Mouse (Mus musculus) adrenal gland, adult 8-10 months (tissue): ENCODE measurements at regions not wholly inside any gene's neighbourhood (a gene's known extent, or its start where the extent isn't known, plus 50 kb on each side); places are given as distances from the start of the nearest gene placed in this dataset.
A peak's percentile ranks its signal among the peaks of the same experiment; 100 is the strongest.

Source experiments
- DNase-seq: peaks from one replicate; pipeline ENCODE4 v3.0.0; 2022

DNA sequence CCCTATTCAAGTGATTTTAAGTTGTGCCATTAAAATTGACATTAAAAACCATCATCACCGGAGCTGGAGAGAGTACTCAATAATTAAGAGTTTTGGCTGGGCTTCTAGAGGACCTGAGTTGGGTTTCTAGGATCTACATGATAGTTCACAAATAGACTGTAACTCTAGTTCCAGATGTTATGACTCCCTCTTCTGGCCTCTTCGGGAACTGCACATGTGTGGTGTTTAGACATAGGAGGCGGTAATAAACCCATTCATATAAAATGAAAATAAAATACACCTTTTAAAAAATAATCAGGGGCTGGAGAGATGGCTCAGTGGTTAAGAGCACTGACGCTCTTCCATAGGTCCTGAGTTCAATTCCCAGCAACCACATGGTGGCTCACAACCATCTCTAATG is 227.1 kb upstream of the Vstm2b start:
- no peak for DNase-seq

DNA sequence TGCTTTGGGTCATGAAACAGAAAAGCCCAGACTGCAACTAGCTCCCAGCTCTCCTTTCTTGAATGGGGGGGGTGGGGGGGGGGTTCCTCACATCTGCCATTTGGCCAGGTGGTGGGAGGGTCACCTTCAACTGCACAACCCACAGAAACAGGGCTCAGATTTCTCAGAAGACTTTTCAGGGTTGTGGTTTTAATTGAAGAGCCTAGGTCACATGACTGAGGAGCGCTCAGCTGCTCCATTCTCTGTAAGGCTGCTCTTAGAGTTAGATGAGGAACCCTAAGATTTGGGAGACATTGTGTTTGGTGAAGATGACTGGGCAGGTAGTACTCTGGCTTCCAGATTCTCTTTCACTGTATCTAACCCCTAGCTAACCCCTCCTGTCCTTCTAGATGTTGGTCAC is 225.8 kb upstream of the Vstm2b start:
- no peak for DNase-seq

DNA sequence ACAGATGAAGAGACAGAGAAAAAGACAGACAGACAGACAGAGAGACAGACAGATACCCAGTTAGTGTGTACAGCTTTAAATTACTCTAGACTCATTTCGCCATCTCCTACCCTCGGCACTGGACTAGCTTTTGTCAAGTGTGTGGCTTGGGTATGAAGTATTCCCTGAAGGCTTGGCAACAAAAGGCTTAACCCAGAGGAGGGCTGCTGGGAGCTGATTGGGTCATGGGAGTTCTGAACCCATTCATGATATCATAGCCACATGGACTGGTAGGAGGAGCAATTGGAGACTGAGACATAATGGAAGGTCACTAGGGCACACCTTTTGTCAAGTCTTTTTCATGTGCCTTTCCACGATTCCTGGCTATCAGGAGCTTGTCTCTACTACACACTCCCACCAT is 223.7 kb upstream of the Vstm2b start:
- no peak for DNase-seq

DNA sequence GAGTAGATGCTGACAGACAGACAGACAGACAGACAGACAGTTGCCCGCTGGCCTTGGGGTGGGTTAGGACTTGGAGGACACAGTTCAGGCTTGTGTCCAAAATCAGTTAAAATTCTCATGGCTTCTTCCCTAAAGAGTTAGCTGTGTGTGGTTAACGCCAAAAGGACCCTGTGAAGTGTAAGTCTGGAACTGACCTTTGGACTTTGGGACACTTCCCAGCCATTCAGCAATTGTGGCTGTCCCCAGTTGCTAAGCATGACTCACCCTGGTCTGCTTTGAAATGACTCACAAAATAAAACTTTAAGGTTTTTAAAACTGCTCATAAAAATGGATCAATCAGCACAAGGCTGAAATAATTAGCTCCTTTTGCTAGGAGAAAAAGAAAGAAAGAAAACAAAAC is 220.5 kb upstream of the Vstm2b start:
- DNase-seq = peak; percentile 31

DNA sequence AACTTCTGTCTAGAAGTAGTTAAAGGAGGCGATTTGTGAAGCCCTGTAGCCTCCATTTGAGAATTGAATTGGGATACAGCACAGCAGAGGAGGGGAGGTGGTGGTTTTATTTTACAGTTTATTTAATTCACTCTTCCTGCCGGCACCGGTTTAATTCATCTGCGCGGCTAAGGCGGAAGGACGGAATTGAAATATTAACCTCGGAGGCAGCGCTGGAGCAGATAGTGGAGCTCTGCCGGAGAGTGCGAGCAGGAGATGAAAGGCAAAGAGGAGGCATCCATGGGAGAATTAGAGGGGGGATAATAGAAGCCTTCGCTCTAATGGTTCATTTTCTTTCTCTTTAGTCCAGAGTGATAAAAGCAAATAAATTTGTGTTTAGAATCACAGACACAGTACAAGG is 217.6 kb upstream of the Vstm2b start:
- DNase-seq = no peak

DNA sequence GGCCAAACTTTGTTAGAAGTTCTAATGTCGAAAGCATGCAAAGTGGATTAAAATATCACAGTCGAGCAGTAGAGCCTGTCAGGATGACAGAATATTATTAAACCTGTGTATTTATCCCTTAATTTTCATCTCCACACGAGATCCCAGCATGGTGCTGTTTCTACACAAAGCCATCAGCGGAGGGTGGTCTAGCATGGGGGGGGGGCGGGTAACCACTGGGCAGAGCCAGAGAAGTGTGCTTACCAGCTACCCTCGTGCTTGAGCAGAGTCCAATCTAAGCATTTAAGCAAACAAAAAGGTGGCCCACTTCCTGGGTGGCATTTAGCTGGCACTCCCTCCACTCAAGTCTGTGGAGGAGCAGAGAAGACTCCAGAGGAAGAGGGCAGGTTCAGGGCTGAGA is 217.1 kb upstream of the Vstm2b start:
- no peak for DNase-seq

DNA sequence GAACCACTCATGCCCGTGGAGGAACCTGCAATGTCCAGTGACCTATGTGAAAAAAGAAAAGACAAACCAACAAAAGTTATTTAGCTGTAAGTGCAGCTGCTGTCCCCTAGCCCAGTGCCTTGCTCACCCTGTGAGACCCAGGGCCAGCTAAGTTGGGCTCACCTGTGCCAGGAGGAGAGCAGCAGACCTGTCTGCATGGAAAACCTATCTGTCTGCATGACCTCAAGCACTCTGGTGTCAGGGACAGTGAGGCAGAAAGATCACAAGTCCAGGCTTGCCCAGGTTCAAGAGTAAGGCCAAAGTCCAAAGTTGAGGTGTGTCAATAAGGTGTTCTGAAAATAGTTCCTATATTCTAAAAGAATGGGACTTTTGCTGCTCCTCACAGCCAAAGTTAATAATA is 215.0 kb upstream of the Vstm2b start:
- DNase-seq = no peak

DNA sequence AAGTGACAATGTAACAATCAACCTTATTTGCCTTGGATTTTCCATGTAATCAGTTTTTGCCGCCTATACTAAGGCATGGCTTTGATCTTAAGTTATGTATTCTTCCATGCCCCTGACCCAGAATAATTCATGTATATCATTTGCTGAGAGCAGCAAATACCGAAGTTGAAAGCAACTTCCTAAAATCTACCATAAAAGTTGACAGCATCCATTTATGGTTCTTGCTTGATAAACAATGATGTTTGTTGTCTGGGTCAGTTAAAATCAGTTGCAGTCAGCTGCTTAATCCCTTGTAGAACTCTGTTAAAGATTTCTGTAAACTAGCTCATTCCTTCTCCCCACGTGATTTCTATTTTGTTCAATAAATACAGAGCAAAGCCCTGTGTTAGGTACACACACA is 214.5 kb upstream of the Vstm2b start:
- DNase-seq = no peak

DNA sequence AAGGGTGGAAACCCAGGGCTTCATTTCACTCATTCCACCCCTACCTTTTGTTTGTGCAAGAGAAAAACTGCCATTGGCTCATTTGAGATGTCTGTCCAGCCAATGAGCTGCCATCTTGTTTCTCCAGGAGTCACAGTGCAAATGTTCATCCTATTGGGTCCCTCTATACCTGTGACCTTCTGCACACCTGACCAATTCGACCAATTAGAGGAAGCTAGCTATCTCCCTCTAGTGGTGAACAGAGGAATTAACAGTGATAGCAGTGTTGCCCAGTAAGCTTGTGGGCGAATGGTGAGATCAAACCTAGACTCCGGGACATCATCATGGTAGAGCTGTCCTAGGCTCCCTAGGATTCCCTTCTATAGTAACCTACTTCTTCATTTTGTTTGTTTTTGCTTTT is 211.1 kb upstream of the Vstm2b start:
- no peak for DNase-seq

DNA sequence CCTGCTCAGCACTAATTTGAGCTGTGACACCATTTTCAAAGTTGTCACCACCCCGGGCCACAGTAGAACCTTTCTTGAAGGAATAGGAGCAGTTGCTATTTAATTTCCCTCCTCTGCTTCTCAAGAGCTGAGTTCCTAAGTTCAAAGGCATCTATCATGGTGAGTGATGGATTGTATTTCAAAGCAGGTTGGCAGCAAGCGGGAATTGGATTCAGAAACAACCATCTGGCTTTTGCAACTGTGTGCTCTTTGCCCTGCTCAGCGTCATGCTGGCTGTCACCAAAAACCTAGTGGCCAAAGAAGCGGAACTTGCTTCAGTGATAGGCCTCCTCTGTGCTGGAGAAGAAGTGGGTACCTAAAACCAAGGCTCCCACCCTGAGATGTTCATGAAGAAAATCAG is 209.6 kb upstream of the Vstm2b start:
- DNase-seq = no peak

DNA sequence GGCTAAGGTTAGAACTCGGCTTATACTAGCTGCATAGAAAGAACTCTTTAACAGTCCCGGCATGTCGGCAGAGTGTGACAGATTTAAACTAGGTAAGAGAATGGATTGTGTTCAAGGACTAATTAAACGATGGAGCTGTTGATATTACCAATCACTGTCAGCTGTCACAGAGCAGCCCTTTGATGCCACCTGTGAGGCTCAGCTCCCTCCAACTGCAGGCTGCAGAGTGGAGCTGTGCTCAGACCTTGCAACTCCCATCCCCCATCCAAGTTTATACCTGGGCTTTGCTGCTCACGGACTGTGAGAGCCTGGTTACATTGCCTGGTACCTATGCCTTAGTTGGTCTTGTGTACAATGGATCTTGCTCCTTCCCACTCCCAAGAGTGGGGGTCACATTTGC is 204.4 kb upstream of the Vstm2b start:
- no peak for DNase-seq

DNA sequence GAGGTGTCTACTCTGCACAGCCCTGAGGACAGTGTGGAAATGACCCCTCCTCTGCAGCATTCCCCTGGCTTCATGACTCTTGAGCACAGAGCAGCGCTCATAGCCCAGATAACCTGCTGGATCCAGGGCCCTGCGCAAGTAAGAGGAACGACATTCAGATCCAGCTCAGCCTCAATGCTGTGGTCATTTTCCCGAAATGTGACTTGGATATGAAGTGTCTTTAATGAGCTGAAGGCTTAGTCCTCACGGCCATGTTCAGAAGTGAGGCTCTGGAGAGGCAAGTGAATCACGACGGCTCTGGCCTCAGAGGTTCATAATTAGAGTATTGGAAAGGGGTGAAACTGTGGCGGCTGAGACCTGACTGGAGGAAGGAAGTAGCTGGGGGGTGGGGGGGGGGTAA is 200.6 kb upstream of the Vstm2b start:
- DNase-seq = no peak

DNA sequence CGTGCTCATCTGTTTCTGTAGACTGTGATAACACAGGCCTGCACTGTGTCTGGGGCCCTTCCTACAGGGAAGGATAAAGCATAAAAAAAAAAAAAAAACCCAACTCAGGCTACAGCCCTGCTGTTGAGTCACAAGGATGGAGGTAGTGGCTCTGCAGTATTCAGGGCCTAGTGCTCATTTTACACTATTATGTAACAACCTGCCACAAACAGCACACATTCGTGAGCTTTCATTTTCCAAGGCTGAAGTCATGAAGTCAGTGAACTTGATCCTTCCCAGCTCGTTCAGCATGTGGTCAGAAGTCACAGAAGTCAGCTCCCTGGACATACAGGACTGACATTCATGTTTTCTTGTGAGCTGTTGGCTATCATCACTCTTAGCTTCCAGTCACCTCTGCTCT is 199.8 kb upstream of the Vstm2b start:
- DNase-seq = peak; percentile 6

DNA sequence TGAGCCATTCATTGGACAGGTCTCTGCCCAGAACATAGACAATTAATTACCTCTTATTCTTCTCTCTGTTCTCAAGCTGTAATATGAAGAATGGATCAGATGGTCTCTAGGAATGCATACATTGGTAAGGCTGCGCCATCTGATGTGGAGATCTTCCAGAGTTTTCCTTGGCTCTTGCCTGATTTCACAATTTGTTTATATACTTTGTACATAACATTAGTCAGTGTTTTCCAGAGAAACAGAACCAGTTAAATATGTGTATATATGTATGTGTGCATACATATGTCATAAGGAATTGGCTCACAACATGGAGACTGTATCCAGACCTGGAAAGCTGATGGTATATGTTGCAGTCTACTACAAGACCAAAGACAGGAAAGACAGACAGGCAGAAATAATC is 198.5 kb upstream of the Vstm2b start:
- no peak for DNase-seq

DNA sequence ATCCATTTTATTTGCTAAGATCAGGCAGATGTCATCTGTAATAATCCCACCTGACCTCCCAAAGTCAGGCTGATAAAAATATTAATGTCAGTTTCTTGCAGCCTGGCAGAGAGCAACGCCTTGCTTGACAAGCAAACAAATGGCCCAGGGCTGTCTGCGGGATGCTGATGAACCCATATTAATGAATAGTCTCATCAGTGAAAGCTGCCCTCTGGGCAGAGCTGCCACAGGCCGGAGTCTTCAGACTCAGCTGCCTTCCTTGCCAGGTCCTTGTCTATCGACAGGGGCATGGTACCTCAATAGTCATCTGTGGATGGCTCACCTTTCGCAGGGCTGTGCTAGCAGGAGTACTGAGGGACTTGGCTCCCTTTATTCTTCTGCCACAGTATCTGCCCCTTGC is 197.5 kb upstream of the Vstm2b start:
- no peak for DNase-seq

DNA sequence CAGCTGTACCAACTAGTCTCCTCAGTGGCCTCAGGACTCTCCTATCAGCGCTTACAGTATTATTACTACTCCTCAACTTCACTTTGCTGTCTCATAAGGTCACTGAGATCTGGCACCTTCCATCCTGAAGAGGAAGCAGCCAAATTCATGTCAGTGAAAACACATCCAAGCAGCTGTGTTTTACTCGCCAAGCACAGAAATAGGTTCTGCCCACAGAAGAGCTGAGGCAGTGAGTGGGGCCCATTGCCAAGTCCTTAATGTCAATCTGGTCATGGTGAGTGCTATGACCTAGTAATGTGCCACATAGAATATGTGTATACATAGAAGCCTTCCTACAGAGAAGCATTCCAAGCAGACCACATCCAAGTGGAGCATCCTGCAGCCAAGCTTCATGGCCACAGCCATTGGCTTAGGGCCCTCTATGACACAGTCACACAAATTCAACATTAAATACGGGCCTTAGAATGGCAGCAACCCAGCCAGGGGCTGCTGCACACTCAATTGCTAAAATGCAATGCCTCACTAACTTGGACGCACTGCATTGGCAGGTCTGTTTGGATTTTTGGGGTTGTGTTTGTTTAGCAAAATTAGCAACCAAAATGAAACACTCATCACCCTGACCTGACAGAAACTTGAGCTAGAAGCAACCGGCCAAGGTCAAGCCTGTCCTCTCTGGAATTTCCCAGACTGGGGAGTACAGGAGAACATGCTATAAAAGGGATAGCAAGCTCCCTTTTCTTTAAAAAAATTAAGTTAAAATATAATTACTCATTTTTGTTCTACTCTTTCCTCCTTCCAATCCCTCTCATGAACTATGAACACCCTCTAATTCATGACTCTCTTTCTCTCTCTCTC is 195.7 kb upstream of the Vstm2b start:
- peak; percentile 14 for DNase-seq

DNA sequence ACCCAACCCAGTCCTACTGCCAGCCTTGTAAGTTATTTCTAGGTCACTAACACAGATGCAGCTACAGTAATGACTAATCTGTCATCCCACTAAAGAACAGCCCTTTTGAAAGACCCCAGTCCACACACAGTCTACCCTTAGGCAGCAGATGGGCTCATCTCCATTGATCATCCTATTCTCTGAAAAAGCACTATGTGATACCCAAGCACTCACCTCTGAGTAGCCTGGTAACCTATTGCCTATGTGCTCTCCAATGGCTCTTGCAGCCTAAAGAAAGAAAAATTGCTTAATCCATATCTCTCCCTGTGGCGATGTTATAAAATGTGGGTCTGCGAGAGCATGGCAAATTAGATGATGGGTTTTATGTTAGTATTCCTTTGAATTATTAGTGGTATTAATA is 189.9 kb upstream of the Vstm2b start:
- no peak for DNase-seq

DNA sequence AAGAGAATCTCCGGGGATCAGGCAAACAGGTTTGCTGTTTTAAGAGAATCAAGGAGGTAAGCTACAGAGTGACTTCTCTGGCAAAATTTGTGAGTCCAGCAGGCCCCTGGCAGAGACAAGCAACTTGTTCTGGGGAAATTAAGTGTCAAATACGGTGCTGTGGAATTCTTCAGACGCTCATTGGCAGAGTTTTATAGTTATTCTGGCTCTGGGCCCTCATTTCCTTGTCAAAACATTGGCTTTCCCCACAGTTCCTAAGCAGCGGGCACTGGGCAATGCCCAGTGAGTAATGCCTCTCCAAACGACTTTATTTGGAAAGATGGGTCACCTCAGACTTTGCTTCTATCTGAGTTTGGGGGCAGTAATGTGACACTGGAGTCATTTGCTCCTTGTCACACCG is 180.1 kb upstream of the Vstm2b start:
- DNase-seq = no peak

DNA sequence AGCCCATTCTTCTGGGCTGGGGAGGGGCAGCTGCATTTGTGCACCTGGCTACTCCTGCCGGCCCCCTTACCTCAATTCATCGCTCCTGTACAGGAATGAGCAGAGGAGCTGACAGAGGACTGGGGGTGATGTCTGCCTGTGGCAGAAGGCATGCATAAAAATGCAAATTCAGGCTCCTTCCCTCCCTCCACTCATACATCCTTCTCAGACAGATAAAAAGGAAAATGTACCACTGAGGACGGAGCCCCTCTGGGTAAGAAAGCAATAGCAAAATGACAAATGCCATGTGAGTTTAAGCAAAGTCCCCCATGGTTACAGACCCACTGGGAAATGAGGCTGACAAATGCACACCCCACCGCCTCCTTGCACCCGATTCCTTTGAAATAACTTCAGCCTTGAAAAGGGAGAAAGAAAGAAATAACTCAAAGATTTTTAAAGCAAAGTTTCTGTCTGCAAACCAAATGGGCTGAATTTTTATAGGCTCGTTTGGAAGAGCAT is 161.1 kb upstream of the Vstm2b start:
- no peak for DNase-seq

DNA sequence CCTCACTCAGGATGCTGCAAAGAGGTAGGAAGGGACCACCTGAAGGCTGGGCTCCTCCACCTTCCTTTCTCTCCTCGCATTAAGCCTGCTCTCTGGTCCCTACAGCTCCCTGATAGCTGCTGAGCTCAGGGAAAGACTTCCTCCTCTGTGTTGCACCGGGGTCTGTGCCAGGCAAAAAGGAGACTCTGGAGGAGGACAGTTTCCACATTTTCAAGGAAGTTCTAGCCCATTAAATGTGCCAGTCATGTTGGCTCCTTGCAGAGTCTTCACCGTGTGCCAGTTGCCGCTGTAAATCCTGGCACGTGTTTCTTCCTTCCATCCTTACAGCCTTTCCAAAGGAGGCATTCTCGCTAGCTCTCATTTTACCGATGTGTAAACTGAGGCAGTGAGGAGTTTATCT is 160.6 kb upstream of the Vstm2b start:
- DNase-seq = no peak

DNA sequence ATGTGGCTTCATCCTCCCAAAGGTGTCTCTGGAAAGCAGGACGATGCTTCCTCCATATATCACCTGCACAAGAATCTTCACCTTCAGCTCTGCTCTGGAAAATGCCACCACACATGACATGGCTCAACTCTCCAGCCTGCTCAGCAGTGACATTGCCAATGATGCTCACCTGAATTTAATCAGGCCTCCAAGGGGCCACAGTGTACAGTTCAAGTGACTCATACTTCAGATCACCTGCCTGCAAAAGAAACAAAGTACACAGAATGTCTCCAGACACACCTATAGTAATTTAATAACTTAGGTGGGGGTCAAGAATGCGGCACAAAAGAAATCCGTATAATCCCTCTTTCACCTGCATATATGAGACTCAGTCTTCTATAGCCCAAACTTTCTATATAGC is 160.0 kb upstream of the Vstm2b start:
- DNase-seq = no peak

DNA sequence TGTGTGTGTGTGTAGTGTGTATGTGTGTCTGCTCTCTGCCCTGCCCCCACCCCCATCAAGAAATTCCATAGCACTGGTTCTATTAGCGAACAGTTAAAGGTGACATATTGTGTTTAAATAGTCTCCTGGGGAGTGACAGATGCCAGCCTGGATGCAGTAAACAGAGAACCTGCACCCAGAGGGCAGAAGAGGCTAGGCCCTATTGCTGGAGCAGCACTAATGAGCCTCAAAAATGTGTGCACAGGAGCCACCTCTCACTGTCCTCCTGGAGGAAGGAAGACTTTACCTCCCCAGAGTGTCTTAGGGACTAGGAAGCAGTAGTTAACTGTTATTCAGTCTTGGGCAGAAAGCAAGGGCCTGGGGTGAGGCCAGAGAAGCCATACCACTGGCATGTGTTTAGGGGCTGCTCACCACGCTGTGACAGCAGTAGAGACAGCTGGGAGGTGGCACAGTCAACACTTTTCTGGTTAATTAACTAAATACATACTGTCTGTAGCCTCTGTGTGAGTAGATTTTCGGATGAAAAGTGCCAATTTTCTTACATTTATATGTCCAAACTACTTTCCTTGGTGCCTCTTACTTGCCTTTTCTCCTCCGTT is 155.5 kb upstream of the Vstm2b start:
- DNase-seq = no peak

DNA sequence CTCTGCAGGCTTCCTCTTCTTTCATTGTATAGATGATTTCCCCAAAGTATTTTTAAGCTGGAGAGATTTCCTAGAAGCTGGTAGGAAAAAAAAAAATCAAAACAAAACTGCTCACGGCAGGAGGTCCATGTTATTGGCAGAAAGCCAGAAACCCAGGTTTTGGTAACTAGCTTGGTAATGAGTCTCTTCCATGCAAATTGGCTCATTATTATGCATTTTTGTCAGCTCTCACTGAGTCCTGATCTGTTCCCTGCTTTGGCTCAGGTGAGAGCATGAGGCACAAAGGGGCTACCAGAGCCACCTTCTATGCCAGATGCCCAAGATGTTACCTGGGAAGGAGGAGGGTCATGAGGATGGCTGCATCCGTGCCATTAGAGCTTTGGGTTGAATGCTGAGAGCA is 146.3 kb upstream of the Vstm2b start:
- DNase-seq = no peak

DNA sequence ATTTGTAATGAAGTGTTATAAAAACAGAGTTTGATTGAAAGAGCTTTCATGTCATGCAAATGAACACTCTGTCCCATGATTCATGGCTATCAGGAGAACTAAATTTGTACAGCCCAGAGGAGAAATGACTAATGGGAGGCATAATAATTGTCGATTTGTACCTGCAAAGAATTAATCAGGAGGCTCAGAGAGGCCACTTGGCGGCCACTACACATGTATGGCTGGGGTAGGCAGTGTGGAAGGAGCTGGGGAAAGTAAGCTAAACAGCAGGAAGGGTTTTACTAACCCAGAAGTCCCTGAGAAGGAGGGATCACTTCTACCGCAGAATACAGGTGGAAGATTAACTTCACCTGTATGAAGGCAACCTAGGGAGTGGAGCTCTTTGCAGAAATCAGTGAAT is 145.9 kb upstream of the Vstm2b start:
- no peak for DNase-seq

DNA sequence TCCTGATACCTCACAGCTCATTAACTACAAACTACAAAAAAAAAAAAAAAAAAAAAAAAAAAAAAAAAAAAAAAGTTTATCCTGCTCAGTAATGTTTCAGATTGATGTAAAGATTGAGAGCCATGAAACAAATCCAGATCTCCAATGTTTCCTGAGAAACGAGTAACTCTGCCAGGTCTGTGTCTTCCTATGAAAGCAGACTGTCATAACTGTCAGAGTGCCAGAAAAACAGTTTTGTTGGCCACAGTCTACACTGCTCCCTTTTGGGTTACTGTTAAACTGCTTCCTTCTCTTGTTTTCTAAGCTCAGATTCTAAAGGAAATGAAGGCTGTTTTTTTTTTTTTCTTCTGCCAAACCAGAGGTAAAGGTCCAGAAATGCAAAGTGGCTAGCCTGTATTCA is 144.6 kb upstream of the Vstm2b start:
- no peak for DNase-seq
